Mouse (Mus musculus): ENCODE results near the gene Selenof.

Gene Selenof

DNA sequence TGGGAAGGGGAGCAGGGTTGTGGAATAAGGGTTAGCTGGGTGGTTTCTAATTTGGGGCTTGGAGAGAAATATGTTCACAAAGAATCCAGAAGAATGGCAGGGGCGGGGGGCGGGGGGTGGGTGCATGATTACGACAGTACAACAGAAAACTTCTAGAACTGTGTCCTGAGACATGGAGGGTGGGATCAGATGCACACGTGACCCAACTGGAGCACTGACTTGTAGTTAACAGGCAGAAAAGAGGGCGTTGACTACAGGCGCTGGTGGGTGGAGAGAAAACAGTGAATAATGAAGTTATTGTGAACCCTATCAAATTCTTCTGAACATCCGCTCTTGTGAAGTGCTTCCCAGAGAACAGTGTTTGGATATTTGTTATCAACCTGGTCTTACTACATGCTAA lies 6.2 kb upstream of the Selenof start:
- no peak for DNase-seq (ENCODE audit: low spot score)

DNA sequence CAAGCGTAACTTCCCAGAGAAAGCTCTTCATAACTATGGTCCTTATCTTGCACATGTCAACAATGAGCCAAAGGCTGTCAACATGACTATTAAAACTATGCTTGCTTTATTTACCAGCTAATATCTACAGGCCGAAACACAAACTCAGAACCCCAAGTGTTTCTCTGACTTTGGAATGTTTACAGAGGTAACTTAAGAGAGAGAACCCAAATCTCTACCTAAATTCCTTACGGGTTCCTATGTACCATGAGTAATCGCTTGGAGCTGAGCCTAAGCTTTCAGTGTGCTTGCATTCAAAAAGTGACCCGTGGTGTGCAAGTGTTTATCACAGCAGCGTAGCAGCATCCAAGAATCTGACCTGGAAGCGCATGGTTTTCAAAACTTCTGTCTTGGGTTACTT lies 4.9 kb upstream of the Selenof start:
- no peak for DNase-seq (ENCODE audit: low spot score)

GRCm38 (mm10) chr3:144568861-144569361 lies 1.2 kb upstream of the Selenof start:
- no peak for DNase-seq (ENCODE audit: low spot score)

GRCm38 (mm10) chr3:144569401-144569971 lies 618 bp upstream of the Selenof start:
- DNase-seq (ENCODE audit: low spot score) = no peak

- DNase-seq (ENCODE audit: low spot score) = no peak
Observed at GRCm38 (mm10) chr3:144570816-144571487, 848 bp downstream of the Selenof start.

DNA sequence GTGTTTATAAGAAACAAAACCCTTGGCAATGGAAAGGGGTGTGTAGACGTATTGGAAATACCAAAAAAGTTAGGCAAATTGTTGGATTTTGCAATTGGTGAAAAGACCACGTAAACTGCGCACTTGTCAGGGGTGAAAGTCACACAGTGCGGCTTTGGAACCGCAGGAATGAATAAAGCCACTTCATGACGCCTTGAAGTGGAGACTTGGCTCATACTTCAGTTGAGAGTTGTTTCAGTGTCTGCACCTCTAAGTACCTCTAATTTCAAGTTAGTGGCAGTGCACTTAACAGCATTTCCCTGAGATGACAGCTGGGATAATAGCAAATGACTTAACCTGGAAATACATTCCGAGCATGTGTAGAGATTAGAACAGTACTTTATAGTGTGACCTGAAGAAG lies 4.2 kb downstream of the Selenof start:
- no peak for DNase-seq (ENCODE audit: low spot score)

- no peak for DNase-seq (ENCODE audit: low spot score)
Observed at GRCm38 (mm10) chr3:144577366-144578340, 7.5 kb downstream of the Selenof start.

- DNase-seq (ENCODE audit: low spot score) = no peak
Observed at GRCm38 (mm10) chr3:144578921-144579320, 8.8 kb downstream of the Selenof start.

- no peak for DNase-seq (ENCODE audit: low spot score)
Observed at GRCm38 (mm10) chr3:144579796-144580195, 9.7 kb downstream of the Selenof start.

GRCm38 (mm10) chr3:144580281-144580680 lies 10.2 kb downstream of the Selenof start:
- no peak for DNase-seq (ENCODE audit: low spot score)

GRCm38 (mm10) chr3:144581842-144582241 lies 11.7 kb downstream of the Selenof start:
- no peak for DNase-seq (ENCODE audit: low spot score)

DNA sequence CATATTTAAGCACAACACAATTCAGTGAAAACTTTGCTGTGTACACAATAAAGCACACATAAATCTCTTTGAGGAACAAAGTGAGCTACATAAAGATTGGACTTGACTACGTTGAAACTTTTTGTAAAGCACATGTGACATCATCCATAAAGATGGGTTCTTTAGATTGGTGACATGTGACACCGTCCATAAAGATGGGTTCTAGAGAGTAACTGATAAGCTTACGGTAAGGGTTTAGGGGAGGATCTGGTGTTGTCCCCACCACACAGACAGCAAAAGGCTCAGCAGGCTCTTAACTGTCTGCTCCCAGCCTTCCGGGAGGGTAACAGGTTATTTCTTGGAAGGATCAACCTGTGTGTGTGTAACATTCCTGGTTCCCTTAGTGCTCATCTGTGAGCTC lies 12.2 kb downstream of the Selenof start:
- no peak for DNase-seq (ENCODE audit: low spot score)

DNA sequence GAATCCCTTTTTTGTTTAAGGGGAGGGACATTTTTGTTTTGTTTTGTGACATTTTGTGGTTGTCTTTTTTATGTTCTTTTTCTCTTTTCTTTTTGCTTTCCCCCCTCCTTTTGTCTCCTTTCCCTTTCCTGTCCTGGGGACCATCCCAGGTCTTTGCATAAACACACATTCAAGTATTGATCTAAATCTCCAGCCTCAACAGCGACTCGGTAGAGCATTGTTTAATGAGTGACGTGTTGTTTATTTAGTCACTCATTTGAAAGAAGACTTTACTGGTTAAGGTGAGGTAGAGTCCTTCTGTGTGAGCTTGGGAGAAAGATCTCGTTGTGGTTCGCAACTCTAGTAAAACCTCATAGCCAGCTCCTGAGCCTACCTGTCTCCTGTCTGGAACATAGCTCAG lies 13.7 kb downstream of the Selenof start:
- DNase-seq (ENCODE audit: low spot score) = no peak

DNA sequence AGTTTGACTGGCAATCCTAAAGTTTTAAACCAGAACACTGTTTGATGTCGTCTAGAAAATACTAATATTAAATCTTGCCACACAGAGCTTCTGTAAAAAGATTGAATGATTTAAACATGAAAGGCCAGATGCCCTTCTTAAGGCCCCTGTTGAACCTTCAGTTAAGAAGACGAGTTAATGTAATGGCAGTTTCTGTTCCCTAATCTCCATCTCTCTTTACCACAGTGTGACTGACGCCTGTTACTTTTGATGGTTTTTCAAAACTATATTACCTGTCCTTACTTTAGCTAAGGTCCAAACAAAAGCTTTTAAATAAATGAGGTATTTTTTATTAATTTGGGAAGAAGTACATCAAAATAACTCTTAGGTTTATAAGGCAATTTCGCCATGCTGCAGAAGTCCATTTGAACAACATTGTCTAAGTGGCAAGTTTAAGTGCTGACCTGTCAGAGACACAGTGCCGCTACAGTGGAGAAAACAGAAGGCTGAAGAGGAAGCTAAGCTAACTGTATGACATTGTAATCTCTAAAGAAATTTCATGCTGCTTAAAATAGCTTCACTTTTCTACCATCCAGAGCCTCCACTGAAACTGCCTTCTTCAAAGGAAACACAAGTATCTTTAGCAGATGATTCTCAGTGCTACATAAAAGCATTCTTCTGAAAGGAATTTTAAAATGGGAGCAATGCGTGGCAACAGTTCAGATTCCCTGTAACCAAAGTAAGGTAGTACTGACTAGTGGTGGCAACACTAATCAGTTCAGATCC lies 14.9 kb downstream of the Selenof start:
- DNase-seq (ENCODE audit: low spot score) = no peak

DNA sequence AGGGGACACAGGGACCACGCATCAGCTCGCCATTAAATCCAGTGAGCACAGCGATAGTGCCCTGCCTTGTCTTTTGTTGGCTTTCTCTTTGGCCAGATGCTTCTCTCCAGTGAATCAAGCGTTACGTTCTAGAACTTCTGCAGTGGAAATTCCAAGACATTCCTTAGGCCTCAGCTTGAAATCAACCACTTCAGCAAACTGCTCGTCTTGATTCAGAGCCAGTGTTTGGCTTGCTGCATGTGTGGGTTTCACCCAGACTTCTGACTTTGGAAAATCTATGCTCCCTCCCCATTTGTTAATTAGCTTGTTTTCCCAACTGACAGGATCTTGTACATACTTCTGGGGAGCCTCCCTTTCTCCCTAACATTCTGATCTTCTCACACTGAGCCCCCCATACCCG lies 16.6 kb downstream of the Selenof start:
- no peak for DNase-seq (ENCODE audit: low spot score)

DNA sequence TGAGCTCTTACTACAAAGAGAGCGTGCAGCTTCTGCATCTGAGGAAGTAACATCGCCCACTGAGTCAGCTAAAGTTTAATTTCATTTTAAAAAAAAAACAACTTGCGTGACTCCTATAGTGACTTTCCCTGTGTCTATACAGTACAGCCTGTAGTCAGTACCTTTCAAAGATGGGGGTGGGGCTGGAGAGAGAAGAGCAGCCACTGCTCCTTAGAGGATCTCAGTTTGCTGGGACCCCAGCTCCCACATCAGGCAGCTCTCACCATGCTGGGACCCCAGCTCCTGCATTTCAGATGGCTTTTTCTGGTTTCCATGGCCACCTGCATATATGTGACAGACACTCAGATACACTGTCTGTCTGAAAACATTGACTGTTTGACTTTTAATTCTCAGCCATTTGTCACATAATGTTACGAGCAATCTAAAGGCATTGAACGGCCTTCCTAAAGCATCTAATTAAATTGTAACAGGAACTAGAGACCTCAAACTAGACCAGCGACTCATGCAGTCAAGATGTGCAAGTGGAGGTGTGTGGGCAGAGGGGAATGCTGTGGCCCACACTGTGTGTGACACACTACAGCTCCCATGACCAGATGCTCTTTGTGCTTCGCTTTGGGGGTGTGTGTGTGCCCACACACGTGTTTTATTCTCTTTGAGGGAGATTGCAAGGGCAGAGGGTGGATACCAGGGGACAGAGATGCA lies 19.2 kb downstream of the Selenof start:
- DNase-seq (ENCODE audit: low spot score) = no peak

- no peak for DNase-seq (ENCODE audit: low spot score)
Observed at GRCm38 (mm10) chr3:144592992-144593785, 23.1 kb downstream of the Selenof start.

- no peak for DNase-seq (ENCODE audit: low spot score)
Observed at GRCm38 (mm10) chr3:144597121-144597520, 27.0 kb downstream of the Selenof start.

DNA sequence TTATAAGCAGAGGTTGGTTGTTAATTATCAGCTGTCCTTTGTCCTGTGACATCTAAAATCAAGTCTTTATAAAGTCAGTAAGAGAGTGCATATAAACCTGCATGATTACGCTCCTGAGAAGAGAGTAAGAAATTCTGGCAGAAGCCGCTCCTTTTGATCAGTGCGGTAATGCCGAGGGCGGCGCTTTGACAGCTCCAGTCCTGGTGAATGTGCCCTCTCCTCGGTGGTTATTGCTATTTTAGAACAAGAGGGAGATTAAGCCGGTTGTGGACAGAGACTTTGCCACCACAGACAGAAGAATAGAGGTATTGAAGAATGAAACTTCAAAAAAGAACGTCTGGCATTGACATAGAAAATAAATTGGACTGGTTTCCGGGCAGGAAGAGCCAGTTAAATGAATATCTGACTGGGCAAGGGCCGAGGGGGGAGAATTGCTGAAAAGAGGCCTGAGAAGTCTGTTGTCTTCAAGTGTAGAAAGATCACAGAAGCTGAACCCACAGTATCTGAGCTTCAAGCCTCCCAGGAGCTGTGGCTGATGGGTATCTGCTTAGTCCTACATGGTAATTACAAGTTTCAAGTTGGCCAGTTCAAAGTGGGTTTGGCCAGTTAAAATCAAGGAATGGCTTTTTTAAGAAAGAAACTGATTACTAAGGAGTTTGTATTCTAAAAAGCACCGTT lies 27.8 kb downstream of the Selenof start:
- no peak for DNase-seq (ENCODE audit: low spot score)

GRCm38 (mm10) chr3:144602413-144602812 lies 32.3 kb downstream of the Selenof start:
- DNase-seq (ENCODE audit: low spot score) = no peak

Measured in layer of hippocampus, adult 9-10 months (tissue).